Mouse (Mus musculus) kidney, postnatal 0 days (tissue): ENCODE data around the gene Mark3. TPM values are rescaled to one million over a fixed set of nuclear protein-coding genes. Genes with fewer than 3 reads are reported as not detected.

Experiments
- ATAC-seq: fragments of 200-750 bp; cut with Nextera tagmentation; replicated peaks from 2 replicates; pipeline ENCODE4 v1.8.0; 2017; ENCODE audit warnings: low read depth, moderate number of reproducible peaks, moderate TSS enrichment, moderate library complexity; ENCODE audit not compliant: low FRiP score
- DNase-seq: peaks from one replicate; pipeline ENCODE4 v3.0.0-alpha.2; 2016; ENCODE audit warnings: low spot score
- H3K27ac ChIP-seq: fragments of 300-500 bp; sonication (generic); 2 replicates; pipeline ENCODE4 v1.5.1; 2014; ENCODE audit warnings: mild to moderate bottlenecking
- H3K27me3 ChIP-seq: fragments of 300-500 bp; sonication (generic); 2 replicates; pipeline ENCODE4 v1.6.1; 2014; ENCODE audit warnings: low read length, mixed read lengths; ENCODE audit not compliant: insufficient read depth
- H3K36me3 ChIP-seq: fragments of 300-500 bp; sonication (generic); 2 replicates; pipeline ENCODE4 v1.6.1; 2014; ENCODE audit warnings: low read length, mixed read lengths; ENCODE audit not compliant: insufficient read depth
- H3K4me1 ChIP-seq: fragments of 300-500 bp; sonication (generic); replicated peaks from 2 replicates; pipeline ENCODE4 v1.6.1; 2014; ENCODE audit warnings: antibody characterized with exemption, low read length, mixed read lengths; ENCODE audit not compliant: insufficient read depth
- H3K4me2 ChIP-seq: fragments of 300-500 bp; sonication (generic); 2 replicates; pipeline ENCODE4 v1.6.1; 2014; ENCODE audit warnings: mild to moderate bottlenecking, low read length, moderate library complexity, mixed read lengths
- H3K4me3 ChIP-seq: fragments of 300-500 bp; sonication (generic); replicated peaks from 2 replicates; pipeline ENCODE4 v1.5.1; 2014; ENCODE audit warnings: low read depth, low read length
- H3K9ac ChIP-seq: fragments of 300-500 bp; sonication (generic); 2 replicates; pipeline ENCODE4 v1.6.1; 2014; ENCODE audit warnings: low read depth, low read length
- H3K9me3 ChIP-seq: fragments of 300-500 bp; sonication (generic); replicated peaks from 2 replicates; pipeline ENCODE4 v1.6.1; 2016; ENCODE audit warnings: low read length, inconsistent platforms, mixed read lengths
- CTCF ChIP-seq: IDR thresholded peaks from 2 replicates; pipeline ENCODE4 v1.5.1; 2016; ENCODE audit warnings: antibody characterized with exemption, low read depth, mild to moderate bottlenecking, moderate library complexity
- WGBS: fragments of 180-500 bp; shearing (Covaris S2); extraction: QIAGEN DNeasy Blood & Tissue Kit; methylation state at CpG from one replicate; pipeline ENCODE4 v1.1.7; 2014; 5-methylcytosine and 5-hydroxymethylcytosine counted together
- polyA plus RNA-seq: library from polyadenylated mRNA; unstranded; fragments of >200 nt; fragmentation: Nextera tagmentation; extraction: Ambion mirVana; gene quantifications from 2 replicates; pipeline ENCODE4 v1.2.1, GENCODE M21; 2015

The Mark3 gene
- polyA plus RNA-seq, 1 experiment from 2014 or later, result 37.9 TPM

- no peak overlapping the region for H3K4me3 ChIP-seq
- no peaks in the 10 kb centered on the region for H3K36me3 ChIP-seq
- H3K4me2 ChIP-seq, result no peak overlapping the region
- H3K4me1 ChIP-seq, result no peaks in the 10 kb centered on the region
- TF ChIP-seq CTCF, result no peak
- H3K27ac ChIP-seq, result no peak overlapping the region
- H3K9ac ChIP-seq, result no peak overlapping the region
- H3K9me3 ChIP-seq, result no peaks in the 10 kb centered on the region
- WGBS, result 64% methylated on average over 5 of the region's 5 CpGs
- no peak for ATAC-seq
- H3K27me3 ChIP-seq, result no peaks in the 10 kb centered on the region
- no peak for DNase-seq
Measured at GRCm38 (mm10) chr12:111565363-111565762, 9.0 kb upstream of the Mark3 start.

- Histone ChIP-seq H3K4me1 (peaks cover 10% of the 10 kb centered on the region; the same call in 1 of the 2 replicates), H3K27me3 (no peaks in the 10 kb centered on the region), H3K4me3 (no peak overlapping the region), H3K27ac (peak overlapping the region; percentile 58), H3K4me2 (no peak overlapping the region), H3K9me3 (no peaks in the 10 kb centered on the region), H3K9ac (no peak overlapping the region), H3K36me3 (no peaks in the 10 kb centered on the region)
- WGBS, result 44% methylated on average over 11 of the region's 11 CpGs
- peak; percentile 86 for ATAC-seq
- TF ChIP-seq CTCF, result no peak
- no peak for DNase-seq
Measured at GRCm38 (mm10) chr12:111568836-111569235, 5.5 kb upstream of the Mark3 start.

- peak overlapping the region; percentile 74 for H3K27ac ChIP-seq
- WGBS, result 52% methylated on average over 7 of the region's 7 CpGs
- H3K9me3 ChIP-seq, result no peaks in the 10 kb centered on the region
- no peaks in the 10 kb centered on the region for H3K27me3 ChIP-seq
- peaks cover 16% of the 10 kb centered on the region; the same call in 1 of the 2 replicates for H3K4me1 ChIP-seq
- TF ChIP-seq CTCF, result no peak
- no peak overlapping the region for H3K9ac ChIP-seq
- no peaks in the 10 kb centered on the region for H3K36me3 ChIP-seq
- no peak overlapping the region for H3K4me3 ChIP-seq
- ATAC-seq (no peak), DNase-seq (no peak)
- peak overlapping the region; percentile 71; the same call in 1 of the 2 replicates for H3K4me2 ChIP-seq
Measured at GRCm38 (mm10) chr12:111572406-111572805, 1.9 kb upstream of the Mark3 start.

GRCm38 (mm10) chr12:111573315-111573714, 1.0 kb upstream of the Mark3 start:
- Histone ChIP-seq H3K4me3 (peak overlapping the region; percentile 100), H3K27me3 (no peaks in the 10 kb centered on the region), H3K9me3 (no peaks in the 10 kb centered on the region), H3K36me3 (no peaks in the 10 kb centered on the region), H3K27ac (peak overlapping the region; percentile 98), H3K4me2 (peak overlapping the region; percentile 71), H3K4me1 (peaks cover 16% of the 10 kb centered on the region; the same call in 1 of the 2 replicates), H3K9ac (peak overlapping the region; percentile 3; the same call in 1 of the 2 replicates)
- TF ChIP-seq CTCF, result no peak
- ATAC-seq (0 out of 2 replicates have a peak, but pooled peaks have one; percentile 14), DNase-seq (no peak)
- WGBS, result 29% methylated on average over 6 of the region's 6 CpGs

- Histone ChIP-seq H3K27ac (peak overlapping the region; percentile 98), H3K4me2 (peak overlapping the region; percentile 71), H3K9ac (peak overlapping the region; percentile 99), H3K9me3 (no peaks in the 10 kb centered on the region), H3K36me3 (no peaks in the 10 kb centered on the region), H3K27me3 (no peaks in the 10 kb centered on the region), H3K4me3 (peak overlapping the region; percentile 100), H3K4me1 (peaks cover 16% of the 10 kb centered on the region; the same call in 1 of the 2 replicates)
- under 1% methylated on average over 55 of the region's 58 CpGs for WGBS
- ATAC-seq (peak; percentile 44), DNase-seq (peak; percentile 54)
- no peak for TF ChIP-seq CTCF
Measured at GRCm38 (mm10) chr12:111574887-111575838, 840 bp downstream of the Mark3 start.

- H3K27ac ChIP-seq, result no peak overlapping the region
- WGBS, result 97% methylated on average over 1 of the region's 1 CpGs
Measured at GRCm38 (mm10) chr12:111583058-111583457, 8.7 kb downstream of the Mark3 start.

More at GRCm38 (mm10) chr12:111583058-111583457, 8.7 kb downstream of the Mark3 start:
- Histone ChIP-seq H3K9ac (no peak overlapping the region), H3K4me3 (no peak overlapping the region), H3K4me2 (no peak overlapping the region), H3K4me1 (no peaks in the 10 kb centered on the region), H3K27me3 (no peaks in the 10 kb centered on the region), H3K9me3 (no peaks in the 10 kb centered on the region), H3K36me3 (no peaks in the 10 kb centered on the region)
- ATAC-seq, result no peak
- DNase-seq, result no peak
- no peak for TF ChIP-seq CTCF
